Mouse (Mus musculus): ENCODE data around the gene Tmem88.

The Tmem88 gene

DNA sequence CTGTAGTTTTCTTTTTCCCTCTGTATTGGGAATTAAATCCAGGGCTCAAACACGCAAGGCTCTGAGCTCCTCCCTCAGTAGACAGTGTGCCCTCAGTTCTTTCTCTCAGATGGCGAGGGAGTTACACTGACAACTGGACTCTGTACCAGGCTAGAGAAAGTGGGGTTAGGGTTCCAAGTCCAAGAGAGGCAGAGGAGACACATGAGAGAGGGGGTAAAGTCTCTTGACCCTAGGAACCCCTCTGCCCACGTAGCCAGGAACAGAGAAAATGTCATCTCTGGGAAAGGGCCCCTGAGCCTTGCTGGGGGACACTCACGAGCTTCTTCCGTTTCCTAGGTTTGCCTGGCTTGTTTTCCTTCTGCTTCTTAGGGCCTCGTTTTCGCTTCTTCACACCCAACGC lies 33.7 kb downstream of the Tmem88 start:
- DNase-seq (ENCODE audit: low read depth, low spot score): no peak

DNA sequence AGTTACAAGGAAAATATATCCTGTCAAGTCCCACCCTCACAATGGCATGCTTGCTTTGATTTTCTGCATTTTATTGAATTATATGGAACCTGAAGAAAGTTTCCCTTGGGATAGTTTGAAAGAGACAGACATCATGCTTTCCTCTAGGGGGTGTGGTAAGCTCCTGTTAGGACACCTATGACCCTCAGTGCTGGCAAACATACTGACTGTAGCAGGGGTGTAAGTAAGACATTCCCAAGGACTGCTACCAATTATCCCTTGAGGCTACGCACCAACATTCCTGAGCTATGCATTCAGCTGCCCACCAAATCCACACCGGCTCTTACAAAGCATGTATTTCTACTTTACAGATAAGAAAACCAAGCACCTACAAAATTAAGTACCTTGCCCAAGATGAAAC lies 35.6 kb downstream of the Tmem88 start:
- DNase-seq (ENCODE audit: low read depth, low spot score): no peak

DNA sequence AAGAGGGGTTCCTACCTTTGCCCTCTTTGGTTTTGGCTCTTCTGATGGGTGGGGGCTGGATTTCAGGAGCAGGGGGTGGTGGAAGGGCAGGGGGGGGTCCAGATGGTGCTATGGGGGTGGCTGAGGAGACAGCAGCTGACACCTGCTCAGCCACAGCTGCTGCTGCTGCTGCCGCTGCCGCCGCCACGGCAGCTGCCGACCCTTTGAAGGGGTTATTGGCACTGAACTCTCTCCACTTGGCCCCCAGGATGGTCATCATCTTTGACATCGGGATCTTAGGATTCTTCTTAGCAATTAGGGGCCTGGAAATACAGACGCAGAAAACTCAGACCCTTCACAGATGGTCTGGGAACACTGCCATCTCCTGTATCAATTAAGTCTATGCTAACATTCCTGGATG lies 36.0 kb downstream of the Tmem88 start:
- no peak for DNase-seq (ENCODE audit: low read depth, low spot score)

DNA sequence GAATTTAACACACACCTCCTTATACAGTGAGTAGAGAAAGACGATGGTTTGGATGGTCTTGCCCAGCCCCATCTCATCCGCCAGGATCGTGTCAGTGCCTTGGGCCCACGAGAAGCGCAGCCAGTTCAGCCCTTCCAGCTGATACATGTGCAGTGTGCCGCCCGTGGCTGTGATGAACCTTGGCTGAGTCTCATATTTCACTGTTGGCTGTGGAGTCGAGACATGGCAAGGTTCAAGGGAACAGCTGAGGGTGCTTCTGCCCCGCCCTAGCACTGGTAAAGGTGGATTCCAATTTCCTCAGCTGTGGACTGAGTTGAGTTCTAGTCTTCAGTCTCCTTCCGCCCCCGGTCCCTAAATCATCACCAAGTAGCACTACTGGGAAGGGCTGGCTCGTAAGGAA lies 40.3 kb downstream of the Tmem88 start:
- no peak for DNase-seq (ENCODE audit: low read depth, low spot score)

DNA sequence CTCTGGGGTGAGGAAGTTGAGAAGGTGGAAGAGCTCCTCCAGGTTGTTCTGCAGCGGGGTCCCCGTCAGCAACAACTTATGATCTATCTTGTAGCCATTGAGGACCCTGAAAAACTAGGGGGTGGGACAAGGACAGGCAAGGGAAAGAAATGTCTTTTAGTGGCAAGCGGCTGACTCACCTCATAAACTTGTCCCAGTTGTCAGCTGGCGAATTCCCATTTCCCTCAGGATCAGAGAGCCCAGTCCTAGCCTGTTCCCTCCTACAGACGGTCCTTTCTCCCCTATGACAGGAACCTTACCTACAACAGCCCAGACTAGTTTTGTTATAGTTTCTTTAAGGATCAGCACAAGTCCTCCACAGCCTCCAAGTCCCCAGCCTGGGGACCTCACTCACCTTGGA lies 41.5 kb downstream of the Tmem88 start:
- DNase-seq (ENCODE audit: low read depth, low spot score): no peak

Data from retina, adult 2 months (tissue).